Mouse (Mus musculus) liver (tissue): ENCODE measurements around the gene Cdc42ep1.
A peak's percentile ranks its signal among the peaks of the same experiment; 100 is the strongest.

Experiments
- DNase-seq: peaks from one replicate; pipeline ENCODE4 v3.0.0-alpha.2; 2020; ENCODE audit warnings: mixed read lengths

The Cdc42ep1 gene

GRCm38 (mm10) chr15:78842371-78843163, at the start of gene Cdc42ep1:
Cdc42ep1 (plus strand) TSS chr15:78842624.
- peak; percentile 43 for DNase-seq

GRCm38 (mm10) chr15:78796196-78797059, 46.0 kb upstream of the Cdc42ep1 start:
- no peak for DNase-seq

GRCm38 (mm10) chr15:78797060-78797329, 45.4 kb upstream of the Cdc42ep1 start:
- no peak for DNase-seq

- DNase-seq: no peak
Measured at GRCm38 (mm10) chr15:78799029-78799428, 43.4 kb upstream of the Cdc42ep1 start.

GRCm38 (mm10) chr15:78801571-78801970, 40.9 kb upstream of the Cdc42ep1 start:
- no peak for DNase-seq

GRCm38 (mm10) chr15:78801971-78802741, 40.3 kb upstream of the Cdc42ep1 start:
- DNase-seq: no peak

GRCm38 (mm10) chr15:78802776-78803391, 39.5 kb upstream of the Cdc42ep1 start, which contains the start of gene Card10:
Card10 (minus strand) TSS chr15:78803042.
- DNase-seq: peak; percentile 54

GRCm38 (mm10) chr15:78803499-78803900, 38.9 kb upstream of the Cdc42ep1 start:
- DNase-seq: no peak

- DNase-seq: no peak
Measured at GRCm38 (mm10) chr15:78804326-78804725, 38.1 kb upstream of the Cdc42ep1 start.

GRCm38 (mm10) chr15:78805351-78805750, 37.1 kb upstream of the Cdc42ep1 start:
- no peak for DNase-seq

GRCm38 (mm10) chr15:78806614-78807013, 35.8 kb upstream of the Cdc42ep1 start:
- DNase-seq: no peak

GRCm38 (mm10) chr15:78807141-78807540, 35.3 kb upstream of the Cdc42ep1 start:
- no peak for DNase-seq

GRCm38 (mm10) chr15:78808980-78809379, 33.4 kb upstream of the Cdc42ep1 start:
- no peak for DNase-seq

- DNase-seq: no peak
Measured at GRCm38 (mm10) chr15:78809739-78810138, 32.7 kb upstream of the Cdc42ep1 start.

- DNase-seq: no peak
Measured at GRCm38 (mm10) chr15:78810146-78810545, 32.3 kb upstream of the Cdc42ep1 start.

GRCm38 (mm10) chr15:78813603-78814002, 28.8 kb upstream of the Cdc42ep1 start:
- DNase-seq: no peak

- DNase-seq: no peak
Measured at GRCm38 (mm10) chr15:78815314-78816073, 26.9 kb upstream of the Cdc42ep1 start.

- no peak for DNase-seq
Measured at GRCm38 (mm10) chr15:78816074-78816391, 26.4 kb upstream of the Cdc42ep1 start.

GRCm38 (mm10) chr15:78826213-78827204, 15.9 kb upstream of the Cdc42ep1 start:
- peak; percentile 73 for DNase-seq

- DNase-seq: no peak
Measured at GRCm38 (mm10) chr15:78828315-78828714, 14.1 kb upstream of the Cdc42ep1 start.

GRCm38 (mm10) chr15:78829636-78830035, 12.8 kb upstream of the Cdc42ep1 start:
- no peak for DNase-seq
